Mouse (Mus musculus) midbrain, embryonic 13.5 days (tissue): ENCODE data around the gene Agtrap. TPM values are rescaled to one million over a fixed set of nuclear protein-coding genes. Genes with fewer than 3 reads are reported as not detected.

Experiments
- ATAC-seq: fragments of 200-750 bp; cut with Nextera tagmentation; 2 replicates; pipeline ENCODE4 v1.8.0; 2017; ENCODE audit warnings: mild to moderate bottlenecking, moderate TSS enrichment, moderate library complexity
- H3K27ac ChIP-seq: fragments of 300-500 bp; sonication (generic); 2 replicates; pipeline ENCODE4 v1.5.1; 2015; ENCODE audit warnings: inconsistent platforms, mild to moderate bottlenecking, moderate library complexity
- H3K27me3 ChIP-seq: fragments of 300-500 bp; sonication (generic); 2 replicates; pipeline ENCODE4 v1.6.1; 2015; ENCODE audit warnings: mild to moderate bottlenecking, inconsistent platforms
- H3K36me3 ChIP-seq: fragments of 300-500 bp; sonication (generic); 2 replicates; pipeline ENCODE4 v1.6.1; 2015; ENCODE audit warnings: mild to moderate bottlenecking, inconsistent platforms
- H3K4me1 ChIP-seq: fragments of 300-500 bp; sonication (generic); replicated peaks from 2 replicates; pipeline ENCODE4 v1.6.1; 2015; ENCODE audit warnings: inconsistent platforms
- H3K4me2 ChIP-seq: fragments of 300-500 bp; sonication (generic); replicated peaks from 2 replicates; pipeline ENCODE4 v1.6.1; 2015; ENCODE audit warnings: moderate library complexity, mild to moderate bottlenecking, inconsistent platforms
- H3K4me3 ChIP-seq: fragments of 300-500 bp; sonication (generic); replicated peaks from 2 replicates; pipeline ENCODE4 v1.5.1; 2015; ENCODE audit warnings: mild to moderate bottlenecking, inconsistent platforms
- H3K9ac ChIP-seq: fragments of 300-500 bp; sonication (generic); replicated peaks from 2 replicates; pipeline ENCODE4 v1.6.1; 2015; ENCODE audit warnings: mild to moderate bottlenecking, inconsistent platforms
- H3K9me3 ChIP-seq: fragments of 300-500 bp; sonication (generic); 2 replicates; pipeline ENCODE4 v1.6.1; 2016; ENCODE audit warnings: mild to moderate bottlenecking, inconsistent platforms
- WGBS: fragments of 180-500 bp; shearing (Covaris S2); methylation state at CpG from one replicate; pipeline ENCODE4 v1.1.7; 2015; 5-methylcytosine and 5-hydroxymethylcytosine counted together
- polyA plus RNA-seq: library from polyadenylated mRNA; unstranded; fragments of >200 nt; fragmentation: Nextera tagmentation; extraction: Ambion mirVana; gene quantifications from 2 replicates; pipeline ENCODE4 v1.2.1, GENCODE M21; 2015

Agtrap gene
- polyA plus RNA-seq, 1 experiment from 2014 or later, result 7.9 TPM

DNA sequence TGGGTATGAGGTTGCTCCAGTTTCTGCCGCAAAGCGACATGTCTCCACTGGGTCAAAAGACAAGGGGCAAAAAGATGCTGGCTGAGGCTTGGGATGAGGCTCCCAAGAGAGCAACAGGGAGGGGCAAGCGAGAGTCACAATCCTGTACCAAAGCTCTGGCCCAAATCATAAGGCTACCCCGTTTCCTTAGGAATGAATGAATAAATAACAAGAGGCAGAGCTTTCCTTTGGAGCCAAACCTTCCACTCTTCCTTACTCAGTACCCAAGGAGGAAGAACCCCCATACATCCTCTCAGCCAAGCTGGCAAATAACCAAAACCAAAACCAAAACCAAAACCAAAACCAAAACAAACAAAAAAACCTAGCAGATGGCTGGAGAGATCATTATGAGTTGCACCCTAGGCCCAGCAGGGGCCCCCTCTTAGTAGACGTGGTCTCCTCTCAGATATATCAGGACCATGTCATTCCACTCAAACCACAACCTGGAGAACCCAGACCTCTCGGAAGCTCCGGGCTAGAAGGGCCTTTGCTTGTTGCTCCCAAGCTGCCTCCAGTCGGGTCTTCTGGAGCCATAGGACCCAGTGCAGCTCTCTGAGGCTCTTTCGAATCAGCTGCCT, 18.1 kb downstream of the Agtrap start:
- Histone ChIP-seq H3K4me1 (no peaks in the 10 kb centered on the region), H3K27me3 (no peaks in the 10 kb centered on the region), H3K4me3 (no peak overlapping the region), H3K36me3 (no peaks in the 10 kb centered on the region), H3K9me3 (no peaks in the 10 kb centered on the region), H3K4me2 (no peak overlapping the region), H3K27ac (no peak overlapping the region), H3K9ac (no peak overlapping the region)
- no peak for ATAC-seq
- WGBS, result 89% methylated on average over 9 of the region's 9 CpGs

DNA sequence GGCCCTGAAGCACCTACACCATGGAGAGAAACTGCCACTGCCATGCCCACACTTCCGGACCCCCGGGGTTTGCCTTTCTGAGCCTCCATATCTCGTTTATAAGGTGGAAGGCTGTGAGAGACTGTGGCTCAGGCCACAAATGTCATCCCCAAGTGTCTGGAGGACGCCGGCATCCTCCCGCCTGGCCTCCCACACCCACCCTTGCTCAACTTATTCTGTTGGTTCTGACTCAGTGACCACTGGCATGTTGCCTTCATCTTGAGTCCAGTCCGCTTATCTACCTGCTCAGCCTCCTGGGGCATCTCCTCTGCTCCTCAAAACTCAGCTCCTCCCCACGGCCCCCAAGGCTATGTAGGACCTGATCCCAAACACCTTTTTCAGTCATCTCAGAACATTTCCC, 20.5 kb downstream of the Agtrap start:
- Histone ChIP-seq H3K4me1 (no peaks in the 10 kb centered on the region), H3K27me3 (no peaks in the 10 kb centered on the region), H3K9me3 (no peaks in the 10 kb centered on the region), H3K27ac (no peak overlapping the region), H3K4me3 (no peak overlapping the region), H3K36me3 (no peaks in the 10 kb centered on the region), H3K9ac (no peak overlapping the region), H3K4me2 (no peak overlapping the region)
- ATAC-seq, result no peak
- WGBS, result 79% methylated on average over 8 of the region's 8 CpGs

DNA sequence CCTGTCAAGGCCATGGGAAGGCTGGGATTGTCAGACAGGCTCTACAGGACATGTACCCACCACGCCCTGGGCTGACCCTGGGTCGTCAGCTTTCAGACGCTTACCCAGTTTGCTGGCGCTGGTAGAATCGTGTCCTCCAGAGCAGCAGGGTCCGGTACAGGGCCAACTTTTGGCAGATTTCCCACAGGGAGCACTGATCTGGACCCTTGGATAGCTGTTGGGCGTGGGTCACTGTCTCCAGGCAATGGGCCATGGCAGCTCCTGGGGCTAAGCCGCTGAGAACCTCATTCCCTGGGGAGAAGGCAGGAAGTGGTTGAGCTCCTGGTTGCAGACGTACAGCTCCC, 21.5 kb downstream of the Agtrap start:
- no peaks in the 10 kb centered on the region for H3K27me3 ChIP-seq
- H3K36me3 ChIP-seq, result no peaks in the 10 kb centered on the region
- no peak overlapping the region for H3K4me2 ChIP-seq
- no peak overlapping the region for H3K27ac ChIP-seq
- H3K4me3 ChIP-seq, result no peak overlapping the region
- no peaks in the 10 kb centered on the region for H3K4me1 ChIP-seq
- H3K9me3 ChIP-seq, result no peaks in the 10 kb centered on the region
- ATAC-seq, result no peak
- 37% methylated on average over 9 of the region's 9 CpGs for WGBS
- no peak overlapping the region for H3K9ac ChIP-seq

DNA sequence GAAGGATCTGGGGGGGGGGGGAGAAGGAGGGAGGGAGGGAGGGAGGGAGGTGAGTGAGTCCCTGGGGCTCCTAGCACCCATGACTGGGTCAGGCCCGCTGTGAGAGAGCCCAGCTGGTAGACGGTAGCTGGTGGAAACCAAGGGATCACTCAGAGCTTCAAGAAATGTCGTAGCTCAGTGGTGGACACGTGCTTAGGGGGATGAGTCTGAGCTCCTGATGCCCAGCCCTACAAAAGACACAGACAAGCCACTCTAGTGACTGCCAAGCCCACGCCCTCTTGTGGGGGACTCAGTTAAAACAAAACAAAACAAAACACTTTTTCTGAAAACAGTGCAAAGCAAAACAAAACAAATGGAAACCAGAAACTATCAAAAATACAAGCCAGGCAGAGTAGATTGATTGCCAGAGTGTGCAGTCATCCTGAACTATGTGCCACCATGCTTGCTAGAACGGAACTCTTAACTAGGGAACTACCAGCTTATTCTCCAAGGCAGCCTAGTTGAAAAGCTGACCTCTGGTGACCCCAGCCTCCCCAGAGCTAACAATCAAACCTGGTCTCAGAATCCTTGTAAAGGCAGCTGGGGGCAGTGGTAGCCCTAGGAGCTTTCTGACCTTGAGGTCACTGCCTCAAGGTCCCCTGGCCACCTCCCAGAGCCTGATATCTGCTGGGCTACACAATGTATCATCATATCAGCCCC, 22.0 kb downstream of the Agtrap start:
- Histone ChIP-seq H3K9ac (no peak overlapping the region), H3K4me2 (no peak overlapping the region), H3K27ac (no peak overlapping the region), H3K27me3 (no peaks in the 10 kb centered on the region), H3K9me3 (no peaks in the 10 kb centered on the region), H3K4me3 (no peak overlapping the region), H3K4me1 (no peaks in the 10 kb centered on the region), H3K36me3 (no peaks in the 10 kb centered on the region)
- ATAC-seq, result 0 out of 2 replicates have a peak, but pooled peaks have one; percentile 25
- WGBS, result 41% methylated on average over 6 of the region's 6 CpGs

DNA sequence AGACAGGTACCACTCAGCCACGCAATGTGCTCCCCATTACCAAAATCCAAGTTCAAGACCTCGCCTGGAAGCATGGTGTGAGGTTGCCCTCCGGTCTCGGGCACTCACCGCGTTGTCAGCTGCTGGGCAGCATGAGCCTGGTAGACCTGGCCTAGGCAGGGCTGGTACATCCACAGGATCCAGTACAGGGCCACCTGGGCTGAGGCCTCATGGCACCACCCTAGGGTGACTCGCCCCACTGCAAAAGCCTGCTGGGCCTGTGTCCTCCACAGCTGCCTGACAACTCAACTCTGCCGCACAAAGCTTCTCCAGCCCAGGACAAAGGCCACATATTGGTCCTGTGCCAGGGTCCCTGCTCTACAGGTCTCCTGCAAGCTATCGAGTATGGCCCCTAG, 26.7 kb downstream of the Agtrap start:
- no peaks in the 10 kb centered on the region for H3K27me3 ChIP-seq
- ATAC-seq, result no peak; the same call in 1 of the 2 replicates
- no peaks in the 10 kb centered on the region for H3K9me3 ChIP-seq
- H3K4me2 ChIP-seq, result no peak overlapping the region
- WGBS, result 86% methylated on average over 9 of the region's 9 CpGs
- no peak overlapping the region for H3K4me3 ChIP-seq
- no peak overlapping the region for H3K27ac ChIP-seq
- no peak overlapping the region for H3K9ac ChIP-seq
- H3K4me1 ChIP-seq, result no peaks in the 10 kb centered on the region
- H3K36me3 ChIP-seq, result peaks cover 26% of the 10 kb centered on the region

DNA sequence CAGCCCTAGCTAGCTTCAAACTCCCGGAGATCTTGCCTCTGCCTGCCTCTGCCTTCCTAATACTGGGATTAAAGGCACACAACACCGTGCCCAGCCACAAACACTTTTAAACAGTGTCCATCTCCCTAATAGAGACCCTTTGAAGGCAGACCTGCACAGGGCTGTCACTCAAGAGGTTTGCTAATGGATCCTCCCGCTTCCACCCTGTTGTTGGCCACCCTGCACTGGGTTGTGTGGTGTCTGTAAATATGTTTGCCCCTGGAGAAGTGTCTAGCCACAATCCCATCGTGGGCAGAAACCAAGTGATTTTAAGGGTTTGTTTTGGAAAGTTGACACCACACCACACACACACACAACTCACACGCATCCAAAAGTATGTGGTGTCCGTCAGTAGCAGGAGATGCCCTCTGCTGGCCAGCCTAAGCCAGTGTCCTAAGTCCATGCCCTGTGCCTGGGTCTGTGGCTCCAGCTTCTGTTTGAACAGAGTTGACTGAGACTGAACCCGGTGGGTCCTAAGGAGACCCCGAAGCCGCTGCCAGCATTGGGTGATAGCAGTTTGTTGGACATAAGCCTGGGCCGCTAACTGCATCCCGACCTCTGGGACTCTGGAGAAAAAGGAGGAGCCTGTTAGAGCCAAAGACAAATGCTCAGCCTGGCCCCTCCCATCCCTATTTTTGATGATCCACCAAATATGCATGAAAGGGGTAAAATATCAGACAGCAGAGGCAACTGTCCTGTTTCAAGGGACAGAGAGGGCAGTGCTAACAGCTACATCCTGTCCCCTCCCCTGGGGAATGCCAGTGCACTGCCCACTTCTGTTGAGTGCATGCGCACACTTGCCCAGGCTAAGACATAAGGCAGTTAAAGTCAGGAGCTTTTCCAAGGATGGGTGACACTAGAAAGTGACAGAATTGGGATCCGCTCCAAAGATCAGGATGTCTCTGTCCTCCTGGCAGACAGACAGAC, 27.4 kb downstream of the Agtrap start:
- H3K36me3 ChIP-seq, result peaks cover 33% of the 10 kb centered on the region
- no peak overlapping the region for H3K4me3 ChIP-seq
- H3K27ac ChIP-seq, result no peak overlapping the region
- peak; percentile 59 for ATAC-seq
- no peak overlapping the region for H3K4me2 ChIP-seq
- no peaks in the 10 kb centered on the region for H3K27me3 ChIP-seq
- no peaks in the 10 kb centered on the region for H3K4me1 ChIP-seq
- no peak overlapping the region for H3K9ac ChIP-seq
- no peaks in the 10 kb centered on the region for H3K9me3 ChIP-seq
- 53% methylated on average over 13 of the region's 13 CpGs for WGBS

DNA sequence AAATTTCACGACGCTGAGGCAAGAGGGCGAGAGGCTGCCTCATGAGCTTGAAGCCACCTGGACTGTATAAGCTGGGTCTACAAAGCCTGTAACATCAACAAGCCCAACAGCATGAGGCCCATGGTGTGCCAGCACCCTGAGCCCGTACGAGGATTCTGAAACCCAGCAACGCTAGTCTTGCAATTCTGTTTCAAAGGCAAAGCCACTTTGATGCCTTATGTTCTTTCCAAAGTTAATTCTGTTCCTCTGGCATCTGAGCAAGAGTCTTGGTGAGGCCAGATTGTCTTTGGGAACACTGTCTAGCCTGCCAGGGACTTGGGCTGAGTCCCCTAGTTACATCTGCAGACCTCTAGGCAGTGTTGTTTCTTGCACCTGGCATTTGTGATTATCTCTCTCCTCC, 28.8 kb downstream of the Agtrap start:
- H3K27me3 ChIP-seq, result no peaks in the 10 kb centered on the region
- H3K36me3 ChIP-seq, result peaks cover 46% of the 10 kb centered on the region
- no peak overlapping the region for H3K9ac ChIP-seq
- H3K4me3 ChIP-seq, result no peak overlapping the region
- WGBS, result 90% methylated on average over 6 of the region's 6 CpGs
- H3K4me2 ChIP-seq, result no peak overlapping the region
- H3K4me1 ChIP-seq, result no peaks in the 10 kb centered on the region
- H3K9me3 ChIP-seq, result no peaks in the 10 kb centered on the region
- no peak for ATAC-seq
- H3K27ac ChIP-seq, result no peak overlapping the region

DNA sequence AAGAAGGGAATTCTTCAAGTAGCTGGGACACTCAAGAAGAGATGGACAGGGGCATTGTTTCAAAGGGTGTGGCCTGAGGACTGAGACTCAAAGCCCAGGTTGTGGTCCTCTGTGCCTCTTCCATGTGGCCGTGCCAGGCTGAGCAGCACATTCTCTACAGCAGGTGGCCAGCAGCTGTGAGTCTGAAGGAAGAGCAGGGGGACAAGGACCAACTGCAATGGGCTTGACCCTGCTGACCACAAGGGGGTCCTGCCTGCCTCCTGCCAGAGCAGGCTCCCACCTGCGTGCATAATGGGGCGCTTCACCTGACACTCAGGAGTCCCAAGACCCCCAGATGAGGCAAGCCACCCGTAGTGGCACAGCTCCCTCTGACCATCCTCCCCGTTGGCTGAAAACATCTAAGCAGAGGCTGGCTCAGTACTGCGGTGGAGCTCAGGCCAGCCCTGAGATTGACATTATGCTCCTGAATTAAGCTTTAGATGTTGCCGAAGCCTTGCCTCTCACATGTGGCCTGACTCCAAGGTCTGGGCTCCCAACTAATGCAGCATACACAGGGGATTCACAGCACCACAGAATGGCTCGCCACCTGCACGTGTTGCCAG, 29.5 kb downstream of the Agtrap start:
- WGBS, result 94% methylated on average over 9 of the region's 9 CpGs
- peaks cover 53% of the 10 kb centered on the region for H3K36me3 ChIP-seq
- no peak overlapping the region for H3K27ac ChIP-seq
- no peak overlapping the region for H3K4me3 ChIP-seq
- no peak for ATAC-seq
- H3K9me3 ChIP-seq, result no peaks in the 10 kb centered on the region
- H3K4me2 ChIP-seq, result no peak overlapping the region
- no peaks in the 10 kb centered on the region for H3K27me3 ChIP-seq
- no peaks in the 10 kb centered on the region for H3K4me1 ChIP-seq
- H3K9ac ChIP-seq, result no peak overlapping the region

DNA sequence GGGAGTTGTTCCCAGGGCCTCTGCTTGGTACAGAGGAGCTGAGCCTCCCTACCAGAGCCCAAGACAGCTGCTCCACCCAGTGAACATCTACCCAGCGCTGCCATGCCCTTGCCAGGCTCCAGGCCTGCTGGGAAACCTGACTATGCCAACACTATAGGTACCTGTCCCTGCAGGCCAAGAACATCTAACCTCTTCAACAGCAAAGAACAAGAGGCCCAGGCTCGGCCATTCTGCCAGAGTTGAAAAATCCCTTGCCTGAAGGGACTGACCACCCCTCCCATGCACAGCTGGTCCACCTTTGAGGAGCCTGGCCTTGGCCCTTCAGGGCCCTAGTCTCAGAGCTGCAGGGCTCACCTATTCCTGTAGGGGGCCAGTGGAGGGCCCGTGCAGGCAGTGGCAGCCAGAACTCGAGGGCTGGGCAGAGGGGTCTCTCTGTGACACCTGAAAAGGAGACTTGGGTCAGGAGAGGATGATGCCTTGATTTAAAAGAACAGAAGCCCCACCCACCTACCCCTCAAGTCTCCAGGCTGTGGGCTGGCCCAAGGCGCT, 30.1 kb downstream of the Agtrap start:
- Histone ChIP-seq H3K36me3 (peaks cover 59% of the 10 kb centered on the region), H3K27me3 (no peaks in the 10 kb centered on the region)

DNA sequence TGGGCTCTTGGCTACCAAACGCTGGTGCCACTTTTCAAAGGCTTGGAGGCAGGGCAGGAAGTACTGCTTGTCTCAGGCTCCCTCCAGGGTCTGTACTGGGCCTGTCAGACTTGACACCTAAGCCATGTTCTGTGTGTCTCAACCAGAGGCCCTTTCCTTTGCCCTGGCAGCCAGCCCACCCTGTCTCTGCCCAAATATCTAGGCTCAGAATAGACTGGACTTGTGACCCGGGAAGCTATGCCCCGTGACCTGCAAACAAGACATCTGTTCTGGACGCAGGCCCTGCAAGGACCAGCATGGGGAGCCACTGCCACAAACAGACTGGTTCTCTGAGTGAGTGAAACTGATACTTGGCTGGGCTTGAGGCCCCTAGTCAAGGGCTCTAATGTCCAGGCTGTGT, 31.0 kb downstream of the Agtrap start:
- H3K27me3 ChIP-seq, result no peaks in the 10 kb centered on the region
- no peak overlapping the region for H3K27ac ChIP-seq
- ATAC-seq, result no peak
- no peak overlapping the region for H3K4me3 ChIP-seq
- no peaks in the 10 kb centered on the region for H3K9me3 ChIP-seq
- 89% methylated on average over 4 of the region's 4 CpGs for whole genome bisulfite sequencing
- H3K36me3 ChIP-seq, result peaks cover 68% of the 10 kb centered on the region
- no peaks in the 10 kb centered on the region for H3K4me1 ChIP-seq
- H3K4me2 ChIP-seq, result no peak overlapping the region
- H3K9ac ChIP-seq, result no peak overlapping the region

More for the DNA sequence above, 30.1 kb downstream of the Agtrap start:
- ATAC-seq, result no peak
- no peak overlapping the region for H3K27ac ChIP-seq
- H3K4me2 ChIP-seq, result no peak overlapping the region
- 62% methylated on average over 5 of the region's 5 CpGs for WGBS
- no peak overlapping the region for H3K9ac ChIP-seq
- H3K4me3 ChIP-seq, result no peak overlapping the region
- H3K9me3 ChIP-seq, result no peaks in the 10 kb centered on the region
- no peaks in the 10 kb centered on the region for H3K4me1 ChIP-seq

DNA sequence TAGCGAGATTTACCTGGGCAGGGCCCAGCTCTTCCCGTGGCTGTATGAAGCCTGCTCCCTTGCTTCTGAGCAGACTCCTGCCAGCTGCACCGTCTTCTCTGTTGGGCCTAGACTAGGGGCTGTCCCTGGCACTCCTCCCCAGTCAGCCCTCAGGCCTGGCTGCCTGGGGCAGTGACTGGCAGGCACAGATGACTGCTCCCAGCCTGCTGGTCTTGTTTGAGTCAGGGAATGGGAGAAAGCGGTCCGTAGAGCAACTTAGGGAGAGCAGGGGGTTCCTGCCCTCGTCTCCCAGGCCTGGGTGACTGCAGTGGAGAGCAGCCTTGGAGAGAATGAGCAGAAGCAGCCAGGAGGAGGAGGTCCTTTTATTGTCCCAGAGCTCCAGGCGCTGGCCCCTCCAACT, 31.6 kb downstream of the Agtrap start:
- WGBS, result 90% methylated on average over 7 of the region's 7 CpGs

More for the DNA sequence above, 31.6 kb downstream of the Agtrap start:
- ATAC-seq, result no peak
- Histone ChIP-seq H3K4me2 (no peak overlapping the region), H3K27ac (no peak overlapping the region), H3K36me3 (peaks cover 74% of the 10 kb centered on the region), H3K4me3 (no peak overlapping the region), H3K9me3 (no peaks in the 10 kb centered on the region), H3K9ac (no peak overlapping the region), H3K4me1 (no peaks in the 10 kb centered on the region), H3K27me3 (no peaks in the 10 kb centered on the region)
